Mouse (Mus musculus) testis, adult 2 months (tissue): ENCODE measurements around the gene Fam69a. TPM values are rescaled to one million over a fixed set of nuclear protein-coding genes. Genes with fewer than 3 reads are reported as not detected.
"Not testable (repeated sequence)": the region's sequence is repeated elsewhere in the genome, so short reads cannot be mapped to it uniquely, and the experiment has no call there.

ENCODE experiments used
- H3K27ac ChIP-seq: fragments of 200-500 bp; 2 replicates; pipeline ENCODE4 v1.5.1; 2012; ENCODE audit warnings: low read depth, low read length; ENCODE audit not compliant: control insufficient read depth, insufficient read depth
- H3K27me3 ChIP-seq: fragments of 200-500 bp; 2 replicates; pipeline ENCODE4 v1.6.1; 2012; ENCODE audit warnings: mild to moderate bottlenecking, low read length, moderate library complexity; ENCODE audit not compliant: control insufficient read depth, insufficient read depth
- H3K36me3 ChIP-seq: fragments of 200-500 bp; 2 replicates; pipeline ENCODE4 v1.6.1; 2012; ENCODE audit warnings: mild to moderate bottlenecking, low read length; ENCODE audit not compliant: control insufficient read depth, insufficient read depth
- H3K4me1 ChIP-seq: fragments of 200-500 bp; 2 replicates; pipeline ENCODE4 v1.6.1; 2012; ENCODE audit warnings: low read length; ENCODE audit not compliant: control insufficient read depth, insufficient read depth
- H3K4me3 ChIP-seq: fragments of 200-500 bp; 2 replicates; pipeline ENCODE4 v1.5.1; 2012; ENCODE audit warnings: low read depth, mild to moderate bottlenecking, low read length, moderate library complexity, mixed read lengths; ENCODE audit not compliant: control insufficient read depth
- CTCF ChIP-seq: fragments of 200-500 bp; IDR thresholded peaks from 2 replicates; pipeline ENCODE4 v1.5.1; 2012; ENCODE audit warnings: low read depth, mild to moderate bottlenecking, inconsistent platforms, low read length, moderate library complexity; ENCODE audit not compliant: control insufficient read depth, insufficient read depth, insufficient replicate concordance
- POLR2A ChIP-seq: fragments of 200-500 bp; IDR thresholded peaks from 2 replicates; pipeline ENCODE4 v1.6.1; 2012; ENCODE audit warnings: low read depth, mild to moderate bottlenecking, inconsistent platforms, low read length, moderate library complexity; ENCODE audit not compliant: control insufficient read depth
- polyA plus RNA-seq: library from polyadenylated mRNA; depleted of rRNA; stranded (reverse); fragments of >200 nt; gene quantifications from 2 replicates; pipeline ENCODE4 v1.2.3, GENCODE M21; 2012

The Fam69a gene
- polyA plus RNA-seq, 1 experiment, result 2.3 TPM

DNA sequence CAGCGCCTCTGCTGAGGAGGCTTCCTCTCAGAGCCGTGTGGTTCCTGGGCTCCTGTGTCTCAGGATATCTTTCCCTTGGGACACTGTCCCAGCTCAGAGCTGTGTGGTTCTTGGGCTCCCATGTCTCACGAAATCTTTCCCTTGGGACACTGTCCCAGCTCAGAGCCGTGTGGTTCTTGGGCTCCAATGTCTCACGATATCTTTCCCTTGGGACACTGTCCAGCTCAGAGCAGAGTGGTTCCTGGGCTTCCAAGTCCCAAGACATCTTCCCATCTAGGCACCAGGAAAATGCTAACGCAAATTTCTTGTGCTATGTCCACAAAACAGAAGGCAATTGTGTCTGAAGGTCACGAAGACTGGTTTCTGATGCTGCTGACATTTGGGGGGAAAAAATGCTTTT is 92.2 kb downstream of the Fam69a start:
- H3K4me1 ChIP-seq, result no peaks in the 10 kb centered on the region
- TF ChIP-seq CTCF, result no peak
- no peak for TF ChIP-seq POLR2A
- H3K36me3 ChIP-seq, result no peaks in the 10 kb centered on the region
- no peak overlapping the region for H3K27ac ChIP-seq
- no peaks in the 10 kb centered on the region for H3K27me3 ChIP-seq
- H3K4me3 ChIP-seq, result no peak overlapping the region

DNA sequence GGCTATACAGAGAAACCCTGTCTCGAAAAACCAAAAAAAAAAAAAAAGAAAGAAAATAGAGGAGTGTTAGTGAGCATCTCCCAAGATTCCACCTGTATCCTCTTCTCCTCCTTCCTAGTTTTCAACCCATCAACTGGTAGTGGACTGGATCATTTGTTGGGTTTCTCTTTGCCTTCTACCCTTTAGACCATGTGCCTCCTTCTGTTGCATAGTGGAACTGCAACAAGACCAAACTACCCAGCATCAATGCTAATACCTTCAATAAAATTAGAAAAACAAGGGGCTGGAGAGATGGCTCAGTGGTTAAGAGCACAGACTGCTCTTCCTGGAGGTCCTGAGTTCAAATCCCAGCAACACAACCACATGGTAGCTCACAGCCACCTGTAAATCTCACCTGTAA is 95.4 kb downstream of the Fam69a start:
- not testable (repeated sequence) for H3K27me3 ChIP-seq, H3K36me3 ChIP-seq, H3K27ac ChIP-seq, H3K4me1 ChIP-seq, H3K4me3 ChIP-seq

DNA sequence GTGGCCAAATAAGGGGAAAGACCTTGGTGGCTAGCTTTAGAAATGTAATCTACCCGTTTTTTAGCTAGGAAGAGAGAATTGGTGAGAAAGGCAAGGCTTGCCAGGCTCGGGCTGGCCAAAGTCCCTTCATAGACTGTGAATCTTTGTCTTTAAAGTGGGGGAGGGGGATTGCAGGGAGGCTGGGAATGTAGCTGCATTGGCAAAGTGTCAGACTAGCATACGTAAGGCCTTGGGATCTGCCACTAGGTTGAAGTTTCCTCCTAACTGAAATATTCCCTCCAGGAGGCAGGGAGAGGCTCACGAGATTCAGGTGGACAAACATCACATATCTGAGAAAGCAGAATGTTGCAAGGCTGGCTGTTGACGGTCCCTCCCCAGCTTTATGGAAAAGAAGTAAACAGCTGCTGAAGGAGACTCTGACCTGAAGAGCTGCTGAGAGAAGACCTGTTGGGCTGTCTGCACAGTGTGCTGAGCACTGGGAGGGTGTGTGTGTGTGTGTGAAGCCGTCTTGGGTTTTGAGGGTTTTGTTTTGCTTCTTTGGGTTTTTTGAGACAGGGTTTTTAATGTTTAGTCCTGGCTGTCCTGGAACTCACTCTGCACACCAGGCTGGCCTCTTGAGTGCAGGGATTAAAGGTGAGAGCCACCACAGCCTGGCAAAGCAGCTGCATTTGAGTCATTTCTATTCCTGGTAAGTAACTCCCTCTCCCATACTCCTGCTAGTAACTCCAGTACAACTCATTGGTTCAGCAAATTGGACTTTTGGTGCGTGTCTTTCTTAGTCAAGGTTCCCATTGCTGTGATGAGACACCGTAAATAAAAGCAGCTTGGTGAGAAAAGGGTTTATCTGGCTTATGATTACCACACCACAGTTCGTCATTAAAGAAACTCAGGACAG is 96.6 kb downstream of the Fam69a start:
- Histone ChIP-seq H3K4me1 (no peaks in the 10 kb centered on the region), H3K27ac (no peak overlapping the region), H3K27me3 (no peaks in the 10 kb centered on the region), H3K4me3 (no peak overlapping the region), H3K36me3 (no peaks in the 10 kb centered on the region)
- TF ChIP-seq POLR2A, result no peak
- TF ChIP-seq CTCF, result no peak

DNA sequence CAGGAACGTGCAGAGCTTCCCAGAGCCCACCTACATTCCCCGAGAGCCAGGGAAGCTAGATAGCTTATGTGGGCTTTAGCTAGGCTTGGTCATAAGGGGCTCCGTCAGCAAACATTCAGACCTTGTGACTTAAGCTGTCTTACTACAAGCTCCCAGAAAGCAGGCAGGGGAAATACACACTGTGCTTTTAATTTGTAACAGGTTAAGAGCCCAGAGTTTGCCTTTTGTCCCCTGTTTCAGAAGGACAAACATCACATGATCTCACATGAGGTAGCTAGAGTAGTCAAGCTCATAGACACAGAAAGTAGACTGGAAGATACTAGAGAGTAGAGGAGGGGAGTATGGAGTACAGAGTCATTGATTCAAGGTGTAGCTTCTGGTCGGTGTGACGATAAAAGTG is 106.2 kb downstream of the Fam69a start:
- no peaks in the 10 kb centered on the region for H3K27me3 ChIP-seq
- TF ChIP-seq CTCF, result no peak
- TF ChIP-seq POLR2A, result no peak
- H3K36me3 ChIP-seq, result no peaks in the 10 kb centered on the region
- peaks cover 3% of the 10 kb centered on the region for H3K4me1 ChIP-seq
- no peak overlapping the region for H3K27ac ChIP-seq
- H3K4me3 ChIP-seq, result no peak overlapping the region

DNA sequence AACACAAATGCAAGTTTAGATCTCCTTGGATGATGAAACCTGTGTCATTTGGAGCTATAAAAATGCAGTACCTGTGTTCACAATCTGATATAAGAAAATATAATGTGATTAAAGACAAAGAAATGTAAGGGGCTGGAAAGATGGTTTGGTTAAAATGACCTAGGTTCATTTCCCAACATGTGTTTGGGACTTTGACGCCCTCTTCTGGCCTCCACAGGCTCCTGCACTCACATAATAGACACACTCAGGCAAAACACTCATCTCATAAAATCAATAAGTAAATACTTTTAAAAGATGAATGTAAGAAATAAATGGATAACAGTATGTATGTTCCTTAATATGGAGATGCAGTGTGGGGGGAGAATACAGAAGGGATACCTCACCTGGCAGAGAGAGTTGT is 109.8 kb downstream of the Fam69a start:
- H3K27ac ChIP-seq, result no peak overlapping the region
- peaks cover 3% of the 10 kb centered on the region for H3K4me1 ChIP-seq
- H3K4me3 ChIP-seq, result no peak overlapping the region
- no peaks in the 10 kb centered on the region for H3K27me3 ChIP-seq
- no peak for TF ChIP-seq POLR2A
- TF ChIP-seq CTCF, result no peak
- no peaks in the 10 kb centered on the region for H3K36me3 ChIP-seq

DNA sequence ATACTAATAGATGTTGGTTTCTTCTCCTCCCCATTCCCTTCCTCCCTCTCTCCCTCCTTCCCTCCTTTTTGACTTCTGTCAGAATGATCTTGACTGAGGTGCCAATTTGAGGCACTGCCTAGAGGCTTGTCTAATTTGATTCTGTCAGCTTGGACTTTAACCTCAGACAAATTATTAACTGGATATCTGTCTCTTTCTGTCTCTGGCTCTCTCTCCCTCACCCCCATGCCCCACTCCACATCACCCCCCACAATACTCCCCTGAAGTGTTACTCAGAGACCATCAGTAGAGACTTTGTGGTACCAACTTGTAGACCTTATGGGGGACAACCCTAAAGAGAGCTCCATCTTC is 111.6 kb downstream of the Fam69a start:
- no peak overlapping the region for H3K27ac ChIP-seq
- no peak overlapping the region for H3K4me3 ChIP-seq
- H3K27me3 ChIP-seq, result no peaks in the 10 kb centered on the region
- H3K36me3 ChIP-seq, result no peaks in the 10 kb centered on the region
- no peak for TF ChIP-seq CTCF
- TF ChIP-seq POLR2A, result no peak
- no peaks in the 10 kb centered on the region; the same call in 1 of the 2 replicates for H3K4me1 ChIP-seq

DNA sequence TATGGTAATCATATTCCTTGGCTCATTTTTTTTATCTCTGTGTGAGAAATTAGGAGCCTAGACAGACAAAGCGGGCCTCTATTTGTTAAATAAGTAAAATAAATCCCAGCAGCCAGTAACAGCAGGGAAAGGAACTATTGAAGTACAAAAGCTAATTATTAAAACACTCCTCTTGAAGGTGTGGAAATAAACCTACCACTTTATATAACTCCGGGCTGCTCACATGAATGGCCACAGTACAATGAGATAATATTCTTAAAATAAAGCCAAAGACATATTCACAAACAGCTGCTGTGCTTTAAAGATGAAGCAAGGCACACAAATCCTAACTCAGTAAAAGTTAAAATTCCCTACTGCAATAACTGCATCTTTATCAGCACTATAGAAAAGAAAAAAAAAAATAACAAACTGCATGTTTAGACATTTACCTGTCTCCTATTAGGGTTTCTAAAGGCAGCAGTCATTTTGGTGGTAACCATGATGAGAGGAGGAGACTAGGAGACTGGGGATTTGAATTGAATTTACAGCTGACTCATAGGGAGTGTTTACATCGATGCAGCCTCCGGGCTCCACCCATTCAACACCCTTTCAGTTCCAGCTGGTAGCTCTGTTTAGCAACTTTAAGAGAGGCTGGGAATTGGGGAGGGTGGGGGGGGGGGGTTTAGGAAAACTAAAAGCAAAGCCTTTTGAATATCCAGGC is 112.2 kb downstream of the Fam69a start, which contains the start of gene Evi5:
Evi5 (minus strand) TSS at position 547 of the 700 bp plus-strand sequence.
- Histone ChIP-seq H3K27ac (no peak within 1 kb of the TSS), H3K36me3 (no peaks in the 10 kb centered on the region), H3K27me3 (no peaks in the 10 kb centered on the region), H3K4me3 (no peak within 1 kb of the TSS), H3K4me1 (no peaks in the 10 kb centered on the region; the same call in 1 of the 2 replicates)
- TF ChIP-seq CTCF, result no peak
- TF ChIP-seq POLR2A, result no peak
